Mouse (Mus musculus) neural tube, embryonic 10.5 days (tissue): ENCODE results near the gene Tm4sf20.

Experiments
- DNase-seq: peaks from one replicate; pipeline ENCODE4 v3.0.0-alpha.2; 2017; ENCODE audit warnings: low spot score; ENCODE audit errors: extremely low spot score

Tm4sf20 gene

DNA sequence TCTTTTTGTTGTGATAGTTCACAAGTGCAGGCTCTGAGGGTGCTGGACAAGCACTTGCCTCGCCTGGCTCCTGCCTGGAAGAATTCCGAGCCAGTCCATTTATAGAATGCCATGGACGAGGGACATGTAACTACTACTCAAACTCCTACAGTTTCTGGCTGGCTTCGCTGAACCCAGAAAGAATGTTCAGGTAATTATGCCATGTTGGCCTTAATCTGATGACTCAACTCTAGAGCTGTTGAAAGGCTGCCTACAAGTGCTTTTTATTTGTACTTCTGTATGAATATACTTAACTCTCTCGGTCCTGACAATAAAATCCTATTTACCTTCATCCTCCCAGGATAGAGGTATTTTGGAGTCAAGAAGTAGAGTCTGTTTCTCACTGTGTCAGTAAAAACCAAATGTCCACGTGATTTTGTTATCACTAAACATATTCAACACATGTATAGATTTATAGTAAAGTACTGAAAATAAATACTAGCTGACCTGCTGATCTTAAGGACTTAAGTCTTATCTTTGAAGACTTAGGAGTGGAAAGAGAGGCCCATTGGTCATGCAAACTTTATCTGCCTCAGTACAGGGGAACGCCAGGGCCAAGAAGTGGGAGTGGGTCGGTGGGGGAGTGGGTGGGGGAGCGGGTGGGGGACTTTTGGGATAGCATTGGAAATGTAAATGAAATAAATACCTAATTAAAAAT, 50.3 kb downstream of the Tm4sf20 start:
- DNase-seq, result no peak
